In the genomic region with DNA sequence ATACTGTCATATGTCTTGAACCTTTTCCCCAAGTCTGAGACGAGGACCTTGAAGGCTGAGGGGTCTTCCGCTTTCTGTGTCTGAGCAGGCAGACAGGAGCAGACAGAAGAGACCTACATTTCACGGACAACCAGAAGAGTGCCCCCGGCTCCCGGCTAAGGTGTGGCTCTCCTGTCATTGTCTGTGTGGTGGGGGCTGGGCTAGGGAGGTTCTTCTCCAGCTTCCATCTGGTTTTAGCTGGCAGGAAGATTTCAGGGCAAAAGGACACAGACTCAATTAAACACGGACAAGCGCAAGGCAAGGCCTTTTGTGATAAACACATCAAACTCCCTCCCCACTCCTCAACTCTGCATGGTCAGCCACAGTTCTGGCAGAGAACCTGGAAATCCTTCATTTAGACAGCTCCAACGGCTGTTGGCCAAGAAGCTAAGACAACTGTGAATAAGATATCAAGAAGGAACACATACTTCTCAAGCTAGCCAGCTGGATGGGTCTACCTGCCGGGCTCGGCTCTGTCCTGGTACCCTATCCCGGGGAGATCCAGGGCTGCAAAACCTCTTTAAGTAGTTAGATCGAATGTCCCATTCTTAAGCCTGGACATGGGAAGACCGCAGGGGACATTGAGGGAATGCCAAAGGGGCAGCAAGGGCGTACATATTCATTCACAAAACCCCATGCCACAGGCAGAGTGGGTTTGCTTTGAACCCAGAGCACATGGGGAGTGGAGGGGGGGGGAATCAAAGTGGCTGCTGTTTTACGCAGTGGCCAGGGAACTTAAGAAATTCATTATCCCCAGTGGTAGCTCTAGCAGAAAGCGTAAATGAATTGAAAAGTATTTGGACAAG, we compare ENCODE assay signal across 14 mouse cellular contexts.
DNase-seq lines count a peak whose midpoint lies in the region; ATAC-seq lines count a peak whose summit lies in the region.
"Had no signal": no experiment of that assay in that cellular context is flagged by ENCODE, and none has a peak within 500 bp of the region (broad histone marks: within the 10 kb centered on the region; RNA-seq: fewer than 3 reads in every experiment).

No protein-coding gene starts in this region.

- 0 out of 2 replicates have a peak, but pooled peaks have one; percentile 22 for ATAC-seq in hindbrain, embryonic 11.5 days (ENCODE audit: low FRiP score)
- 0 out of 2 replicates have a peak, but pooled peaks have one; percentile 12 for ATAC-seq in neural tube, embryonic 13.5 days (ENCODE audit: low read depth)
- ATAC-seq: intestine, embryonic 16.5 days had no signal

- no peak overlapping the region for H3K4me2 ChIP-seq in hindbrain, embryonic 11.5 days (replicated peaks; ENCODE audit: low read depth, low read length)
- no peak overlapping the region for H3K4me2 ChIP-seq in neural tube, embryonic 13.5 days
- H3K4me2 ChIP-seq: embryonic facial prominence, embryonic 13.5 days; heart, embryonic 15.5 days; limb, embryonic 13.5 days had no signal

- H3K27ac ChIP-seq in hindbrain, embryonic 11.5 days (ENCODE audit: low read depth, low read length) = no peak overlapping the region
- no peak overlapping the region for H3K27ac ChIP-seq in neural tube, embryonic 13.5 days (replicated peaks)
- H3K27ac ChIP-seq: embryonic facial prominence, embryonic 13.5 days; heart, embryonic 15.5 days; limb, embryonic 13.5 days had no signal

- 46% methylated on average over 16 of the region's 16 CpGs for WGBS in hindbrain, embryonic 11.5 days
- WGBS in neural tube, embryonic 13.5 days = 44% methylated on average over 16 of the region's 16 CpGs

- H3K4me1 ChIP-seq in hindbrain, embryonic 11.5 days (replicated peaks; ENCODE audit: control insufficient read depth, insufficient read depth, low read length) = peaks cover 9% of the 10 kb centered on the region; the same call in 1 of the 2 replicates
- peaks cover 30% of the 10 kb centered on the region for H3K4me1 ChIP-seq in neural tube, embryonic 13.5 days (replicated peaks)

- H3K27me3 ChIP-seq in hindbrain, embryonic 11.5 days (ENCODE audit: control insufficient read depth, insufficient read depth, low read length) = peaks cover 41% of the 10 kb centered on the region
- peaks cover 100% of the 10 kb centered on the region for H3K27me3 ChIP-seq in neural tube, embryonic 13.5 days

- peak; percentile 69 to 72 for DNase-seq in cerebellum, postnatal 10 days
- no peak for DNase-seq in cerebellum, adult 9-10 months
- DNase-seq in lung, postnatal 10 days = peak; percentile 11
- DNase-seq in lung, postnatal 4 days = no peak
- no peak for DNase-seq in hindbrain, embryonic 11.5 days (ENCODE audit: low spot score)
- no peak for DNase-seq in frontal cortex, adult 2 months (ENCODE audit: extremely low spot score in 1 of 2, low spot score in 1 of 2)
- DNase-seq in thymus, postnatal 4 days = no peak
- DNase-seq: adrenal gland, postnatal 36 days; cerebellum, adult 8-10 months had no signal

- H3K9ac ChIP-seq in hindbrain, embryonic 11.5 days (ENCODE audit: low read depth, low read length) = no peak overlapping the region
- no peak overlapping the region for H3K9ac ChIP-seq in neural tube, embryonic 13.5 days
- H3K9ac ChIP-seq: embryonic facial prominence, embryonic 13.5 days; heart, embryonic 15.5 days; limb, embryonic 13.5 days had no signal

- H3K36me3 ChIP-seq in hindbrain, embryonic 11.5 days (ENCODE audit: control insufficient read depth, insufficient read depth, low read length) = no peaks in the 10 kb centered on the region
- no peaks in the 10 kb centered on the region for H3K36me3 ChIP-seq in neural tube, embryonic 13.5 days
- H3K36me3 ChIP-seq: embryonic facial prominence, embryonic 13.5 days; heart, embryonic 15.5 days; limb, embryonic 13.5 days had no signal

- H3K9me3 ChIP-seq in hindbrain, embryonic 11.5 days (ENCODE audit: control insufficient read depth, low read length) = no peaks in the 10 kb centered on the region
- no peaks in the 10 kb centered on the region for H3K9me3 ChIP-seq in neural tube, embryonic 13.5 days
- H3K9me3 ChIP-seq: embryonic facial prominence, embryonic 13.5 days; heart, embryonic 15.5 days; limb, embryonic 13.5 days had no signal

- no peak overlapping the region for H3K4me3 ChIP-seq in hindbrain, embryonic 11.5 days (ENCODE audit: low read depth, low read length)
- no peak overlapping the region for H3K4me3 ChIP-seq in neural tube, embryonic 13.5 days
- H3K4me3 ChIP-seq: embryonic facial prominence, embryonic 13.5 days; heart, embryonic 15.5 days; limb, embryonic 13.5 days had no signal

Comparison
In these comparisons a context has a peak if more than half of its experiments do, and no peak if none do; other contexts are left out.
1. DNase-seq: peak in cerebellum, postnatal 10 days (2 of 2) and lung, postnatal 10 days (single experiment); none in cerebellum, adult 9-10 months (single experiment), lung, postnatal 4 days (0 of 2), hindbrain, embryonic 11.5 days (single experiment), frontal cortex, adult 2 months (0 of 2) and thymus, postnatal 4 days (single experiment).